Mouse (Mus musculus) kidney, embryonic 15.5 days (tissue): ENCODE data around the gene Zfp354b. TPM values are rescaled to one million over a fixed set of nuclear protein-coding genes. Genes with fewer than 3 reads are reported as not detected.

Source experiments
- ATAC-seq: fragments of 200-750 bp; cut with Nextera tagmentation; replicated peaks from 2 replicates; pipeline ENCODE4 v1.8.0; 2017; ENCODE audit warnings: moderate TSS enrichment; ENCODE audit not compliant: low FRiP score
- H3K27ac ChIP-seq: fragments of 300-500 bp; sonication (generic); 2 replicates; pipeline ENCODE4 v1.5.1; 2015; ENCODE audit warnings: mild to moderate bottlenecking, inconsistent platforms
- H3K27me3 ChIP-seq: fragments of 300-500 bp; sonication (generic); 2 replicates; pipeline ENCODE4 v1.6.1; 2015; ENCODE audit warnings: inconsistent platforms
- H3K36me3 ChIP-seq: fragments of 300-500 bp; sonication (generic); 2 replicates; pipeline ENCODE4 v1.6.1; 2015; ENCODE audit warnings: inconsistent platforms
- H3K4me1 ChIP-seq: fragments of 300-500 bp; sonication (generic); 2 replicates; pipeline ENCODE4 v1.6.1; 2015; ENCODE audit warnings: inconsistent platforms
- H3K4me2 ChIP-seq: fragments of 300-500 bp; sonication (generic); 2 replicates; pipeline ENCODE4 v1.6.1; 2015; ENCODE audit warnings: moderate library complexity, mild to moderate bottlenecking, inconsistent platforms
- H3K4me3 ChIP-seq: fragments of 300-500 bp; sonication (generic); replicated peaks from 2 replicates; pipeline ENCODE4 v1.5.1; 2015; ENCODE audit warnings: mild to moderate bottlenecking, inconsistent platforms
- H3K9ac ChIP-seq: fragments of 300-500 bp; sonication (generic); 2 replicates; pipeline ENCODE4 v1.6.1; 2015; ENCODE audit warnings: mild to moderate bottlenecking, inconsistent platforms
- H3K9me3 ChIP-seq: fragments of 300-500 bp; sonication (generic); replicated peaks from 2 replicates; pipeline ENCODE4 v1.6.1; 2016; ENCODE audit warnings: inconsistent platforms
- WGBS: fragments of 180-500 bp; shearing (Covaris S2); methylation state at CpG from one replicate; pipeline ENCODE4 v1.1.7; 2015; ENCODE audit warnings: mixed read lengths; 5-methylcytosine and 5-hydroxymethylcytosine counted together
- polyA plus RNA-seq: library from polyadenylated mRNA; unstranded; fragments of >200 nt; fragmentation: Nextera tagmentation; extraction: Ambion mirVana; gene quantifications from 2 replicates; pipeline ENCODE4 v1.2.1, GENCODE M21; 2015

The Zfp354b gene
- 1.5 and 1.6 TPM in 2 replicates for polyA plus RNA-seq

DNA sequence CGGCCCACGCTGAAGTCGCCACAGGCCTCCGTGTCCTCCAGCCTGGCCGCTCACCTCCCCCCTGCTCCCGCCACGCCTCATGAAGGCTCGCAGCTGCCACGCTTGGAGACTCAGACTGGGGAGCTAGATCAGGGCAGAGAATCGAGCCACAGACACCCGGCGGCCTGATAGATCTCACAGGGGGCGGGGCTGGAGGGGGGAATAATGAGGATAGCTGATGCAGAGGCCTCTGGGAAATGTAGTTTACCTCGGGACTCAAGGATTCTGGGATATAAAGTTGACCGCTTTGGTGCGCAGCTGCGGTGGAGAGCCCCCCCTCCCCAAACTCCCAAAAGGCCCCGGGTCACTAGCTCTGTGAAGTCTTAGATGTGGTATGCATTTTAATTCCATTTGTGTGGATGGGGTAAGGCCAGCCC, at the start of gene Zfp354b:
Zfp354b (minus strand) TSS at position 183 of the 416 bp plus-strand sequence.
- peak within 1 kb of the TSS; percentile 71 for H3K27ac ChIP-seq
- H3K4me2 ChIP-seq: peak within 1 kb of the TSS; percentile 96

DNA sequence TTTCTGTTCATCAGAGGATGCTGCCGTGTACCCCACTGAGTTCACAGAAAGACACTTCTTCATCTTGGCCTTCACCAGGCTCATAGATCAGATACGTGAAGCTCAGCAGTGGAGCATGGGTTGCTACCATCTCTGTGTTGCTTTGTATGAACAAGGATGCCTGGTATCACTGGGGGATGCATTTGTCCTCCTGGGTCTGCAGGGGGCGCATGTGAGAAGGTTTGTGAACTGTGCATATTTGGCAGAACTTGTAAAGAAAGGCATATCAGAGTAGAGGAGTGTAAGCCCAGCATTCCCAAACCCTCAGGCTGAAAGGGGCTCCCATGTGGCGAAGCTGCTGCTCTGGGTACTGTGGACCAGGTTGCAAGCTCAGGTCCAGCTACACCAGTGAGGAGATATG, 45.8 kb upstream of the Zfp354b start:
- no peaks in the 10 kb centered on the region for H3K36me3 ChIP-seq
- no peak overlapping the region for H3K9ac ChIP-seq
- no peaks in the 10 kb centered on the region for H3K9me3 ChIP-seq
- no peak for ATAC-seq
- H3K4me2 ChIP-seq: no peak overlapping the region
- H3K4me3 ChIP-seq: no peak overlapping the region
- H3K27ac ChIP-seq: no peak overlapping the region
- no peaks in the 10 kb centered on the region for H3K4me1 ChIP-seq
- H3K27me3 ChIP-seq: no peaks in the 10 kb centered on the region
- WGBS: 75% methylated on average over 4 of the region's 4 CpGs

More for the DNA sequence above, at the start of gene Zfp354b:
- peak within 1 kb of the TSS; percentile 78 for H3K4me3 ChIP-seq
- no peaks in the 10 kb centered on the region for H3K36me3 ChIP-seq
- no peaks in the 10 kb centered on the region for H3K9me3 ChIP-seq
- 0% methylated on average over 18 of the region's 18 CpGs for WGBS
- H3K9ac ChIP-seq: peak within 1 kb of the TSS; percentile 76
- ATAC-seq: peak; percentile 94
- H3K27me3 ChIP-seq: no peaks in the 10 kb centered on the region
- H3K4me1 ChIP-seq: peaks cover 6% of the 10 kb centered on the region

DNA sequence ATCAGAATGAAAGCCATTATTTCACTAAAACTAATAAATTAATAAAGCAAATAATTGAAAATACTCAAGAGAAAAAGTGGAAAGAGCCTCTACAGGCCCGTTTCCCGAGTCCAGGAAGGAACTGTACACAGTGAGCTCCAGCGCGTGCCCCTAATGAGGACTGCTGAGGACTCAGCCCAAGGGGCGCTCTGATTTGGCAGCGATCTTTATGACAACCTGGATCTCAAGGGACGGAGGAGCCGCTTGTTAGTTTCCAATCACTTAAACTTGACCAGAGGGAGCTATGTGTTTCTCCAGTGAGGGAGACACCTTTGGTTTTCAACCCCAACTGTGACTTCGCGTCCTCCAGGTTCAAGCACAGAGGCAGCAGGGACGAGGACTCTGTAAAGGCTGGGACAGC, 34.8 kb upstream of the Zfp354b start, which contains the start of gene Olfr1378:
Olfr1378 (plus strand) TSS at position 301 of the 400 bp plus-strand sequence.
- H3K27me3 ChIP-seq: no peaks in the 10 kb centered on the region
- no peak within 1 kb of the TSS for H3K4me2 ChIP-seq
- H3K27ac ChIP-seq: no peak within 1 kb of the TSS
- no peaks in the 10 kb centered on the region for H3K36me3 ChIP-seq
- ATAC-seq: no peak
- no peak within 1 kb of the TSS for H3K9ac ChIP-seq
- no peaks in the 10 kb centered on the region for H3K9me3 ChIP-seq
- no peaks in the 10 kb centered on the region for H3K4me1 ChIP-seq
- no peak within 1 kb of the TSS for H3K4me3 ChIP-seq
- 89% methylated on average over 11 of the region's 11 CpGs for WGBS

DNA sequence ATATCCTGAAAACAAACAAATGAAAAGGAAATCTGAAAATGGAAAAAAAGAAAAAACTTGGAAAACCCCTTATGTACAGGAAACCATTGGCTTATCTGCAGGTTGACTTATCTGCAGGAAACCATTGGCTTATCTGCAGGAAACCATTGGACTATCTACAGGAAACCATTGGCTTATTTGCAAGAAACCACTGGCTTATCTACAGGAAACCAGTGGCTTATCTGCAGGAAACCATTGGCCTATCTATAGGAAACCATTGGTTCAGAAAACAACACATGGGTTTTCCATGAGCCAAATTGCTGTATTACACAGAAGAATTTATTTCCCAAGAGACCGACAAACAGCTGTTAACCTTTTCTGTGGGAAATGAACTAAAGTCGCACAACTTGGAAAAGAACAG, 33.5 kb upstream of the Zfp354b start:
- Histone ChIP-seq H3K9me3 (no peaks in the 10 kb centered on the region), H3K27me3 (no peaks in the 10 kb centered on the region), H3K9ac (no peak overlapping the region), H3K4me3 (no peak overlapping the region), H3K4me1 (no peaks in the 10 kb centered on the region), H3K4me2 (no peak overlapping the region), H3K36me3 (no peaks in the 10 kb centered on the region), H3K27ac (no peak overlapping the region)
- ATAC-seq: no peak
- 66% methylated on average over 2 of the region's 2 CpGs for WGBS

DNA sequence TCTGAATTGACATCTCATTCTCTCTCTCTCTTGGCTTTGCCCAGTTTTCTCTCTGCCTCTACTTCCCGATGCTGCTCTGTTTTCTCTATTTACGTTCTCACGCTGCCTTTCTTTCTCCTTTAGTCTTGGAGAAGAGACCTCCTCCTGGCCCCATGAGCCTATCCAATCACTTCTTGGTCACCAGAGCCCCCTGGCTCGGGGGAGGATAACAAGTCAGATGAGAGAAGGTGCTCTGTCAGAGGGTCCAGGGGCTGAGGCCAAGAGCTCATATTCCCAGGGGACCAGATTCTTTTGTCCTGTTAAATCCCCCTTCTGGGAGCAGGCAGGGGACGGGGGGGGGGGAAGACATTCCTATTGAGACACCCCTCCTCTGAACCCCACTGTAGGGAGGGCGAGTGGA, 22.2 kb upstream of the Zfp354b start, which contains the start of gene Prop1:
Prop1 (minus strand) TSS at position 101 of the 400 bp plus-strand sequence.
- Histone ChIP-seq H3K4me1 (peaks cover 10% of the 10 kb centered on the region; the same call in 1 of the 2 replicates), H3K4me2 (peak within 1 kb of the TSS; percentile 38), H3K27ac (no peak within 1 kb of the TSS), H3K4me3 (no peak within 1 kb of the TSS), H3K36me3 (no peaks in the 10 kb centered on the region), H3K9ac (no peak within 1 kb of the TSS), H3K27me3 (no peaks in the 10 kb centered on the region; the same call in 1 of the 2 replicates), H3K9me3 (no peaks in the 10 kb centered on the region)
- ATAC-seq: no peak
- WGBS: 65% methylated on average over 6 of the region's 6 CpGs

DNA sequence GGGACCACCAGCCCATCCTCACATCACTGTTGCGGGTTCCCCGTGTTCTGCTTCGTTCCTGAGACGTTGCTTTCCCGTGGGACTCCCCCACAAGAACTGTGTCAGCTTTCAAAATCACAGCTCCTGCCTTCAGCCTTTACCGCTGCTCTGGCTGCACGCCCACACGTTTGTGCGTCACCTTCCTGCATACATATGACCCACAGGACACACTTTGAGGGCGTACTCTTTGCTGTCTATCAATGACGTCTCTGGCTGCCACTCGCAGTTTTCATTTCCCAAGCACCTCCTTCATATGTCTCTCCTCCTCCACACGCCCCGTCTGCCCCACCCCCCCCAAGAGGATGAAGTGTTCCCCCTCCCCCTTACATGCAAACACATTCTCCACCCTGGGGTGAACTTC, 20.9 kb upstream of the Zfp354b start:
- Histone ChIP-seq H3K27ac (no peak overlapping the region), H3K27me3 (no peaks in the 10 kb centered on the region; the same call in 1 of the 2 replicates), H3K4me1 (peaks cover 10% of the 10 kb centered on the region; the same call in 1 of the 2 replicates), H3K9me3 (no peaks in the 10 kb centered on the region), H3K4me3 (no peak overlapping the region), H3K36me3 (no peaks in the 10 kb centered on the region), H3K9ac (no peak overlapping the region), H3K4me2 (peak overlapping the region; percentile 38)
- no peak for ATAC-seq
- 30% methylated on average over 14 of the region's 14 CpGs for WGBS

DNA sequence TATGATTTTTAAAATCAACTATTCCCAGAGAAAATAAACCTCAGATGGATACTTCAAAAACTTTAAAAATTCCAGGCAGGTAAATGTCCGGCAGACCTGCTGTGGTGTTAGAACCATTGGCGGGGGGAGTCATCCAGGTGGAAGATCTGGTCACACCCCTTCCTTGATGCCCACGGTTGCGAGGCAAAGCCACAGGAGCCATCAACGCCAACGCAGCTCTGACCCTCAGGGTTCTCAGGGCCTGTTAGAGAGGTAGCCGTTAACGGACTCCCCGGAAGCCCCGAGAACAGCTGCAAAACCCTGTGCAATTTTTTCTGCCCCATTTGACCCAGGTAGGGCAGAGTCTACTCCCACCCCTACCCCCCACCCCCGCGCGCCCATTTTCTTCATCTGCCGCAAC, 12.1 kb upstream of the Zfp354b start, which contains the start of gene 4933414I15Rik:
4933414I15Rik (minus strand) TSS at position 260 of the 400 bp plus-strand sequence.
- no peaks in the 10 kb centered on the region for H3K27me3 ChIP-seq
- H3K36me3 ChIP-seq: no peaks in the 10 kb centered on the region
- no peaks in the 10 kb centered on the region for H3K4me1 ChIP-seq
- no peak within 1 kb of the TSS for H3K27ac ChIP-seq
- no peak within 1 kb of the TSS for H3K4me3 ChIP-seq
- no peaks in the 10 kb centered on the region for H3K9me3 ChIP-seq
- 71% methylated on average over 14 of the region's 14 CpGs for WGBS
- H3K4me2 ChIP-seq: 0 out of 2 replicates have a peak within 1 kb of the TSS, but pooled peaks have one; percentile 9
- ATAC-seq: no peak
- H3K9ac ChIP-seq: no peak within 1 kb of the TSS

DNA sequence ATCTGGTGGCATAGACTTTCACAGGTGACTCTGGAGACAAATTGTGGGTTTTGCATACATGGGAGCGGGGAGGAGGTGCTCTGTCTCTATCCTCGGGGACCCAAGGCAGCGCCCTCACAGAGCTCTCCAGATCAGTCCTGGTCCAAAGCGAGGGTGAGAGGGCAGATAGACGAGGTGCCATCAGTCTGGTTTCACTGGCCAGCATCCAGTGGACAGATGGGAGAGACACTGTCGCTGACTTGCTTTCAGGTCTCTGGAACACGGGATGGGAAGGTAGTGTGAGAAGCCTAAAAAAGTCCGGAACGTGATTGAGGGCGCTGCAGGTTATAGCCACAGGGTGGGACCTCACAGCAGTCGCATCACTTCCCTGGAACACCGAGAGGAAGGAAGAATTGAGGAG, 11.0 kb upstream of the Zfp354b start:
- Histone ChIP-seq H3K4me1 (no peaks in the 10 kb centered on the region), H3K4me2 (0 out of 2 replicates have a peak overlapping the region, but pooled peaks have one; percentile 9)
- 65% methylated on average over 12 of the region's 12 CpGs for WGBS

DNA sequence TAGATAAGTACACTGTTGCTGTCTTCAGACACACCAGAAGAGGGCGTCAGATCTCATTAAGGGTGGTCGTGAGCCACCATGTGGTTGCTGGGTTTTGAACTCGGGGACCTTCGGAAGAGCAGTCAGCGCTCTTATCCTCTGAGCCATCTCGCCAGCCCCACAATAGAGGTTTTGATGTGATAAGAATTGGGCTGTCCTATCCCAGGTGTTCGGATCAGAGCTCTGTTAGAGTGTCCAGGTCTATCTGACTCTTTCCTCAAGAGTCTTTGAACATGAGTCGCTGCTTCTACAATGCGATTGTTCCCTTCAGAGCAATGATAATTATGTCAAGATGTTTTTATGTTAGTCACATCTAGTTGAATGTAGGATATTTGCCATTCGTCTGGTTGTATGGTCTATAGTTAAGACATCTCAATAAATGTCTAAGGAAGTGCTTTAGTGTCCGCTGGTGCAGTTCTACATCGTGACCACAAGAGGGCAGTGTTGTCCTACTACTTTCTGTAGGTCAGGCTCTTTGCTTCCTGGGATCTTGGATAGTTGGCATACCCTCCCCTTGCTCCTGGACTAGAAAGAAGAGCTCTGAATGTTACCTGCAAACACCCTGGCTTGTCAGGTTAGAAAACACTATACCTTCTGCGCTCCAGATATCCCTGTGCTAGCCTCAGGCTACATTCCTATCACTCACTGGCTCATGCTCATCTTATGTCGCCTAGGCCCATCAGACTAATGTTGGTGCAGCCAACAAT, 8.4 kb upstream of the Zfp354b start:
- peak; percentile 67 for ATAC-seq
- H3K27ac ChIP-seq: no peak overlapping the region
- 37% methylated on average over 14 of the region's 14 CpGs for WGBS
- no peaks in the 10 kb centered on the region for H3K36me3 ChIP-seq
- no peak overlapping the region for H3K4me2 ChIP-seq
- H3K4me1 ChIP-seq: no peaks in the 10 kb centered on the region
- H3K4me3 ChIP-seq: no peak overlapping the region
- H3K27me3 ChIP-seq: no peaks in the 10 kb centered on the region
- no peaks in the 10 kb centered on the region for H3K9me3 ChIP-seq
- H3K9ac ChIP-seq: no peak overlapping the region

More for the DNA sequence above, 11.0 kb upstream of the Zfp354b start:
- Histone ChIP-seq H3K36me3 (no peaks in the 10 kb centered on the region), H3K9ac (no peak overlapping the region), H3K27ac (no peak overlapping the region), H3K4me3 (no peak overlapping the region), H3K27me3 (no peaks in the 10 kb centered on the region), H3K9me3 (no peaks in the 10 kb centered on the region)
- ATAC-seq: no peak

- Histone ChIP-seq H3K27ac (no peak overlapping the region), H3K4me3 (no peak overlapping the region), H3K4me2 (no peak overlapping the region), H3K9ac (no peak overlapping the region), H3K27me3 (no peaks in the 10 kb centered on the region), H3K36me3 (no peaks in the 10 kb centered on the region), H3K9me3 (no peaks in the 10 kb centered on the region), H3K4me1 (no peaks in the 10 kb centered on the region)
- ATAC-seq: no peak
- 81% methylated on average over 8 of the region's 8 CpGs for WGBS
Observed at GRCm38 (mm10) chr11:50938435-50938834, 7.0 kb upstream of the Zfp354b start.

DNA sequence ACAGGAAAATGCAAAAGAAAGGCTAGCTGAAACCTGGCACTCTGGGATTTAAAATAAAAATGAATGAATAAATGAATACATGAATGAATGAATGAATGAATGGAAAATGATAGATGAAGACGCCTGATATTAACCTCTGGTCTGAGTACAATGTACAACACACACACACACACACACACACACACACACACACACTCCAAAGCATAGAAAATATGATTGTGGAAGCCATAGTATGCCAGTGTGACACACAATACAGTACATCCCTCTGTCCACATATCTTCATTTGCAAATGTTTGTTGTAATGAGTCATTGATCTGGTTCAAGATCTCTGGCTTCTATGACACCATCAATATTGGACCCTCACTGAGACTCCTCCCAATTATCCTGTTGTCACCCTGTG, 607 bp upstream of the Zfp354b start:
- no peaks in the 10 kb centered on the region for H3K9me3 ChIP-seq
- no peaks in the 10 kb centered on the region for H3K27me3 ChIP-seq
- peak overlapping the region; percentile 37; the same call in 1 of the 2 replicates for H3K27ac ChIP-seq
- 90% methylated on average over 1 of the region's 1 CpGs for WGBS
- peaks cover 6% of the 10 kb centered on the region for H3K4me1 ChIP-seq
- H3K4me3 ChIP-seq: peak overlapping the region; percentile 78; the same call in 1 of the 2 replicates
- no peaks in the 10 kb centered on the region for H3K36me3 ChIP-seq
- ATAC-seq: 0 out of 2 replicates have a peak, but pooled peaks have one; percentile 37
- peak overlapping the region; percentile 96 for H3K4me2 ChIP-seq
- H3K9ac ChIP-seq: no peak overlapping the region

DNA sequence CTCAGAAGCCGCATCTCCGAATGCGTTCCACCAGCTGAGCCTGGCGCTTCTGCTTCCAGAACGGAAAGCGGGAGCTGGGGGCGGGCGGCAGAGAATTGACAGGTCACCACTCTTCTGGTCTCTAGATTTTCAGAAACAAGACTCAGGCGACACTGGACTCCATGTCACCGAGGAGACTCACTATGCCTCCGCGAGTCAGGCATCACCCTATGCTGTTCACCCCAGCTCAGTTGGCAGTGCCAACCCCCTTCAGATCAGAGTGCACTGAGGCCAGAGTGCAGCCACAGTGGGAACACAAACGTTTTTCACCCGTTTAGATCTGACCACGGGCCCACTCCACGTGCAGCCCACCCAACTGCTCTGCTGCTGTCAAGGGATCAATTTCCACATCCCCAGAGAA, 412 bp downstream of the Zfp354b start:
- peak overlapping the region; percentile 76 for H3K9ac ChIP-seq
- no peaks in the 10 kb centered on the region for H3K27me3 ChIP-seq
- H3K4me1 ChIP-seq: peaks cover 6% of the 10 kb centered on the region
- H3K4me3 ChIP-seq: peak overlapping the region; percentile 78
- H3K27ac ChIP-seq: peak overlapping the region; percentile 71
- ATAC-seq: peak; percentile 73
- no peaks in the 10 kb centered on the region for H3K9me3 ChIP-seq
- H3K4me2 ChIP-seq: peak overlapping the region; percentile 96
- H3K36me3 ChIP-seq: no peaks in the 10 kb centered on the region
- 1% methylated on average over 16 of the region's 16 CpGs for WGBS
